Mouse (Mus musculus): Measurements from ENCODE around the gene Hist1h2bk.
A peak's percentile ranks its signal among the peaks of the same experiment; 100 is the strongest.

The Hist1h2bk gene

GRCm38 (mm10) chr13:22035267-22036148 is at the start of gene Hist1h2bk, which contains the start of gene Hist1h2ah:
Gene Hist1h2bk, plus strand, starts transcription at chr13:22035870.
Gene Hist1h2ah, minus strand, starts transcription at chr13:22035568.
- DNase-seq: peak; percentile 80

- DNase-seq: no peak
These were observed 43.1 kb upstream of the Hist1h2bk start for GRCm38 (mm10) chr13:21992550-21992949.

GRCm38 (mm10) chr13:21993957-21994738 is 41.5 kb upstream of the Hist1h2bk start:
- no peak for DNase-seq

- no peak for DNase-seq
These were observed 40.8 kb upstream of the Hist1h2bk start for GRCm38 (mm10) chr13:21994896-21995295.

GRCm38 (mm10) chr13:21995331-21995914 is 40.2 kb upstream of the Hist1h2bk start:
- DNase-seq: no peak

- DNase-seq: no peak
These were observed 39.4 kb upstream of the Hist1h2bk start for GRCm38 (mm10) chr13:21996101-21996839.

GRCm38 (mm10) chr13:21996840-21997185 is 38.9 kb upstream of the Hist1h2bk start:
- no peak for DNase-seq

- no peak for DNase-seq
These were observed 38.4 kb upstream of the Hist1h2bk start for GRCm38 (mm10) chr13:21997201-21997820.

- DNase-seq: no peak
These were observed 37.8 kb upstream of the Hist1h2bk start for GRCm38 (mm10) chr13:21997821-21998220.

- DNase-seq: no peak
These were observed 37.3 kb upstream of the Hist1h2bk start for GRCm38 (mm10) chr13:21998412-21998811.

- no peak for DNase-seq
These were observed 36.5 kb upstream of the Hist1h2bk start for GRCm38 (mm10) chr13:21999147-21999546.

- DNase-seq: no peak
These were observed 34.3 kb upstream of the Hist1h2bk start for GRCm38 (mm10) chr13:22001346-22001745.

GRCm38 (mm10) chr13:22001823-22002222 is 33.8 kb upstream of the Hist1h2bk start:
- DNase-seq: no peak

- no peak for DNase-seq
These were observed 29.9 kb upstream of the Hist1h2bk start for GRCm38 (mm10) chr13:22005605-22006333.

GRCm38 (mm10) chr13:22006334-22007120 is 29.1 kb upstream of the Hist1h2bk start:
- DNase-seq: no peak

- no peak for DNase-seq
These were observed 28.6 kb upstream of the Hist1h2bk start for GRCm38 (mm10) chr13:22007121-22007510.

- DNase-seq: no peak
These were observed 27.8 kb upstream of the Hist1h2bk start for GRCm38 (mm10) chr13:22007872-22008271.

- no peak for DNase-seq
These were observed 27.0 kb upstream of the Hist1h2bk start for GRCm38 (mm10) chr13:22008707-22009106.

- DNase-seq: no peak
These were observed 26.0 kb upstream of the Hist1h2bk start, which contains the start of gene Prss16 for GRCm38 (mm10) chr13:22009642-22010041. Gene Prss16, minus strand, starts transcription at chr13:22009742.

GRCm38 (mm10) chr13:22013716-22014115 is 22.0 kb upstream of the Hist1h2bk start:
- no peak for DNase-seq

- DNase-seq: no peak
These were observed 21.2 kb upstream of the Hist1h2bk start for GRCm38 (mm10) chr13:22014411-22014845.

Data from cerebellum, adult 11-12 months (tissue).